Mouse (Mus musculus) intestine, embryonic 16.5 days (tissue): ENCODE results near the gene Onecut1. TPM values are rescaled to one million over a fixed set of nuclear protein-coding genes. Genes with fewer than 3 reads are reported as not detected.

Experiments used
- ATAC-seq: fragments of 200-750 bp; cut with Nextera tagmentation; 2 replicates; pipeline ENCODE4 v1.8.0; 2017; ENCODE audit warnings: moderate TSS enrichment, moderate library complexity
- H3K27ac ChIP-seq: fragments of 300-500 bp; sonication (generic); 2 replicates; pipeline ENCODE4 v1.5.1; 2014; ENCODE audit warnings: mild to moderate bottlenecking, low read length
- H3K27me3 ChIP-seq: fragments of 300-500 bp; sonication (generic); replicated peaks from 2 replicates; pipeline ENCODE4 v1.6.1; 2014; ENCODE audit warnings: low read length, control low read depth, mixed read lengths; ENCODE audit not compliant: control insufficient read depth, insufficient read depth
- H3K36me3 ChIP-seq: fragments of 300-500 bp; sonication (generic); 2 replicates; pipeline ENCODE4 v1.6.1; 2014; ENCODE audit warnings: low read length, control low read depth; ENCODE audit not compliant: control insufficient read depth, insufficient read depth
- H3K4me1 ChIP-seq: fragments of 300-500 bp; sonication (generic); 2 replicates; pipeline ENCODE4 v1.6.1; 2014; ENCODE audit warnings: low read length, control low read depth, mixed read lengths; ENCODE audit not compliant: control insufficient read depth, insufficient read depth
- H3K4me2 ChIP-seq: fragments of 300-500 bp; sonication (generic); 2 replicates; pipeline ENCODE4 v1.6.1; 2014; ENCODE audit warnings: low read depth, low read length, control low read depth
- H3K4me3 ChIP-seq: fragments of 300-500 bp; sonication (generic); 2 replicates; pipeline ENCODE4 v1.5.1; 2014; ENCODE audit warnings: mild to moderate bottlenecking, low read length
- H3K9ac ChIP-seq: fragments of 300-500 bp; sonication (generic); 2 replicates; pipeline ENCODE4 v1.6.1; 2014; ENCODE audit warnings: low read depth, low read length
- H3K9me3 ChIP-seq: fragments of 300-500 bp; sonication (generic); 2 replicates; pipeline ENCODE4 v1.6.1; 2016; ENCODE audit warnings: low read length, control low read depth; ENCODE audit not compliant: control insufficient read depth
- WGBS: fragments of 180-500 bp; shearing (Covaris S2); extraction: QIAGEN DNeasy Blood & Tissue Kit; methylation state at CpG from one replicate; pipeline ENCODE4 v1.1.7; 2014; 5-methylcytosine and 5-hydroxymethylcytosine counted together
- polyA plus RNA-seq: library from polyadenylated mRNA; unstranded; fragments of >200 nt; fragmentation: Nextera tagmentation; extraction: Ambion mirVana; gene quantifications from 2 replicates; pipeline ENCODE4 v1.2.1, GENCODE M21; 2015

Gene Onecut1
- polyA plus RNA-seq, 1 experiment from 2014 or later = 0.82 TPM

DNA sequence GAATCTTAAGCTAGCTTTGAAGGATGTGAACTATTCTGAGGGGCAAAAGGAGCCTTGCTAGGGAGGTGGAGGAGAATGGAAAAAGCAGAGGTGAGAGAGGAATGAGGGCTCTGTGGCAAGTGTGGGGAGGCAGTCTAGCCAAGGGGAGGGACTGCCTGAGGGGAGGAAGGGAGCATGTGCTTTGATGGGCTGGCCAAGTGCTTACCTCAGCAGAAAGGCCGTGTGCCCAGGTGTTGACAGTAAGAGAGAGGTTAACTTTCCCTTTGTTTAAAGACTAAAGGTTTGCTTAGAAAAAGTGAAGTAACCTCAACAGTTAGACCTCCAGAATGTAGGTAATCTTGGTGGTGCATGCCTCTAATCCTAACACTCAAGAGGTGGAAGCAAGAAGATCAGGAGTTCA, 59.7 kb downstream of the Onecut1 start:
- no peak for ATAC-seq
- H3K36me3 ChIP-seq = no peaks in the 10 kb centered on the region
- no peak overlapping the region for H3K4me3 ChIP-seq
- H3K4me1 ChIP-seq = no peaks in the 10 kb centered on the region
- no peaks in the 10 kb centered on the region for H3K9me3 ChIP-seq
- 24% methylated on average over 1 of the region's 1 CpGs for WGBS
- no peak overlapping the region for H3K9ac ChIP-seq
- no peak overlapping the region for H3K4me2 ChIP-seq
- no peak overlapping the region for H3K27ac ChIP-seq
- no peaks in the 10 kb centered on the region for H3K27me3 ChIP-seq

DNA sequence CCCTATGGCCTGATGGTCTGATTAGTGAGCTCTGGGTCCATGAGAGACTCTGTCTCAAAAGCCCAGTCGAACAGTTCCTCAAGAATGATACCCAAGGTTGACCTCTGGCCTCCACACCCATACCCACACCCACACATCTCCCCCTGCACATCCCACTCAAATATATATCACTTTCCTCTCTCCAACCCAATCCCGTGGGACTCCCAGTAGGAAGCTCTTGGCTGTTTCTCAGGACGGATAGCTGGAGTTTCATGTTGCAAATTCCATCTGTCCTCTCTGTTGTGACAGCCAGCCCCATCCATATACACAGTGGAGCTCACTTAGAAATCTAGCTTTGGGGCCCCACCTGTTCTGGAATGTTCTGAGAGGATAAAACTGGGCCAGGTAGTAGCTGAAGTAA, 61.2 kb downstream of the Onecut1 start:
- Histone ChIP-seq H3K4me3 (no peak overlapping the region), H3K27ac (no peak overlapping the region), H3K9me3 (no peaks in the 10 kb centered on the region), H3K4me2 (no peak overlapping the region), H3K27me3 (no peaks in the 10 kb centered on the region), H3K9ac (no peak overlapping the region), H3K36me3 (no peaks in the 10 kb centered on the region), H3K4me1 (no peaks in the 10 kb centered on the region)
- no peak for ATAC-seq
- WGBS = 47% methylated on average over 3 of the region's 3 CpGs

DNA sequence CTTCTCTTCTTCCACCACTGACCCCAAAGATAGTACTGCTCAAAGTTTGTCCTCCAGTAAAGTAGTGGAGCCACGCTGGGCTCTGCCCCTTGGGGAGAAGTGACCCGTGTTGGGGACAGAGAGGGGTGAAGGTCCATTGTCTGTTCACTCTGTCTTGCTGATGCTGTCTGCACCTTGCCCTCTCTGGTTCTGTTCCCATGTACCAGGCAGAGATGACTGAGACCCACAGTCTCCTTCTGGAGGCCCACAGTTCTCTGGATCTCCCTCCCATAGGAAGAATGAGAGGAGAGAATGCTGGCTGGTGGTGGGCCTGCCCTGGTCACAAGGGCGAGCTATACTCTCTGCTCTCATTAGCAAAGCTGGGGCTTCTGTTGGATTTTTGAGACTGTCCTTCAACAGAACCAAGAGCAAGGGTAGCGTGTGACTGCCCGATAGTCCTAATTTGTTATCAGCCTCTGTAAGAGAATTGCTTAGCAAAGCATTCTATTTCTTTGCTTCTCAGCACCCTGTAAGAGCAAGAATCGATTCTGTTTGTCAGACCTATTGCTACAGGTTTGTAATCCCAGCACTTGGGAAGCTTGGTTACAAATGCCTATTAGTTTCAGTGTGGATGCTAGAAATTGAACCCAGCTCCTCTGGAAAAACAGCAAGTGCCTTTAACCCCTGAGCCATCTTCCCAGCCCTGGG, 61.7 kb downstream of the Onecut1 start:
- Histone ChIP-seq H3K27ac (no peak overlapping the region), H3K4me2 (no peak overlapping the region), H3K36me3 (no peaks in the 10 kb centered on the region), H3K4me1 (no peaks in the 10 kb centered on the region), H3K27me3 (no peaks in the 10 kb centered on the region), H3K4me3 (no peak overlapping the region), H3K9me3 (no peaks in the 10 kb centered on the region), H3K9ac (no peak overlapping the region)
- 88% methylated on average over 6 of the region's 6 CpGs for WGBS
- no peak for ATAC-seq

DNA sequence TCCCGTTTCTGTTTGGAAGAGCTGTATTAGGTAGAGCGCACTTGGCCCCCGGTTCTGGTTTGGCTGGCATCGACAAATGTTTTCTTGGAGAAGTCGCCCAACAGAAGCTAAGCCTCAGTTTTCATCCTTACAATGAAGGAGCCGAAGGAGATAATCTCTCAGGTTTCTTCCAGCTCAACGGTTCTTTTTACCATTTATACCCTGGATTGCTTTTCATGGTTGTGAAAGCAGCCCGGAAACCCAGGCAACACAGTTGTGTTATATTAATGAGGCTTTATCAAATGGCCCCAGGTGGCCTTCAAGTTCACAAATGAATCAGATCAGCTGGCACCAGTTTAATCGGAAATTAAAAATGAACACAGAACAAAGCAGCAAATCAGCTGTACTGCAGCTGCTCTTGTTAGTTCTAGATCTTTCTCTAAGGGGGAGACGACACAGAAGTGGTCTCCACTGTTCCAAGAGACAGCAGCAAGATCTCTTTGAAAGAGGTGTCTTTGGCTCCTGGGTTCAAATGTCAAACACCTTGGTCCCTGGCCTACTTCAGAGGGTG, 63.6 kb downstream of the Onecut1 start:
- ATAC-seq = no peak
- Histone ChIP-seq H3K9ac (no peak overlapping the region), H3K27ac (no peak overlapping the region), H3K36me3 (no peaks in the 10 kb centered on the region), H3K4me2 (no peak overlapping the region), H3K27me3 (no peaks in the 10 kb centered on the region), H3K4me3 (no peak overlapping the region), H3K9me3 (no peaks in the 10 kb centered on the region), H3K4me1 (no peaks in the 10 kb centered on the region)
- 71% methylated on average over 10 of the region's 10 CpGs for WGBS

DNA sequence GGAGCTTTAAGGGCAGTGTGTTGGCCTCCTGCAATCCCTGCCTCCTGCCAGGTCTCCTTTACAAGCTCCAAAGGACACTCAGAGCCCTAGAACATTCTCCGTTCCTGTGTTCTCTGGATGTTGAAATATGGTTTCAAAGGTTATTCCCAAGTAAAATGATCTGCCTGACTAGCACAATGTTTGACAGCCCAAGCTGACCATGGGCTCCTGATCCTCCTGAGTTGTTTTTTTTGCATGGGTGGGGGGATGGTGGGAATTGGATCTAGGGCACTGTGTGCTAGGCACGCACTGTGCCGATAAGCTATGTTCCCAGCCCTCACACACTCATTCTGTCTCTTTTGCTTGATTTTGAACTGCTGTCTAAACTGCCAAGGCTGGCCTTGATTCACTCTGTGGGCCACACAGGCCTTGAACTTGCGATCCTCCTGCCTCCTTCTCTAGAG, 68.3 kb downstream of the Onecut1 start:
- Histone ChIP-seq H3K27me3 (no peaks in the 10 kb centered on the region), H3K9me3 (no peaks in the 10 kb centered on the region), H3K27ac (no peak overlapping the region), H3K4me1 (no peaks in the 10 kb centered on the region), H3K4me3 (no peak overlapping the region), H3K9ac (no peak overlapping the region), H3K4me2 (no peak overlapping the region), H3K36me3 (no peaks in the 10 kb centered on the region)
- 85% methylated on average over 4 of the region's 4 CpGs for WGBS
- peak; percentile 53; the same call in 1 of the 2 replicates for ATAC-seq

DNA sequence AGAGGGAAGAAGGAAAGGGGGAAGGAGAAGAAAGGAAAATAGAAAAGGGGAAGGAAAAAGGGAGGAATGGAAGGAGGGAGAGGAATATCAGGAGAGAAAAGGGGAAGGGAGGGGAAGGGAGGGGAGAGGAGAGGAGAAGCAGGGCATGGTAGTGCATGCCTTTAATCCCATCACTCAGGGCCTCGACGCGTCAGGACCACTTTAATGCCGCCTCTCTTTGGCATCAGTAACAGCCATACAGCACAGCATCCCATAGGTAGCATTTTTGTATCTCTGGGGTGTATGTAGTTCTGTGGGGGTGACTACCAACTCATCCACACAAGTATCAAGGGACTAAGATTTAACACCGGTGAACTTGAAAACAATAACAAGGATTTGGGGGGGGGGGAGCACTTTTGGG, 68.9 kb downstream of the Onecut1 start:
- no peaks in the 10 kb centered on the region for H3K36me3 ChIP-seq
- no peak overlapping the region for H3K27ac ChIP-seq
- no peak overlapping the region for H3K9ac ChIP-seq
- 84% methylated on average over 5 of the region's 5 CpGs for WGBS
- H3K9me3 ChIP-seq = no peaks in the 10 kb centered on the region
- no peak overlapping the region for H3K4me2 ChIP-seq
- no peak overlapping the region for H3K4me3 ChIP-seq
- no peaks in the 10 kb centered on the region for H3K27me3 ChIP-seq
- no peaks in the 10 kb centered on the region for H3K4me1 ChIP-seq
- no peak for ATAC-seq

DNA sequence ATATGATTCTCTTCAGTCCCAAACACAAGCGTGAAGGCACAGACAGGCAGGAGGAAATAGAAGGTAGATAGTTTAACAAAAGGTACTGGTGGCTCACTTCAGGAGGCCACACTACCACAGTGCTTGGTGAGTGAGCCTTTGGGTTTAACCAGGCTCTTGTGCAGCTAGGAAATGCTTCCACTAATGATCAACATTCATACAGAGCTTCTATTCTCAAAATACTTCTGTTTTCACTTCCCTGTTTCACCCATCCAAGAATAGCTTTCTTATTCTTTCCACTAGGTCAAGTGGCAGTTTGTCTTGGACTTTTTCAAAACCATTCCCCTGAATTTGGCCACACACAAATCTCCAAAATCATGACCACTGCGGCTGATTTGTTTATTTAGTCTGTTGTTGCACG, 73.6 kb downstream of the Onecut1 start:
- H3K27me3 ChIP-seq = no peaks in the 10 kb centered on the region
- H3K36me3 ChIP-seq = no peaks in the 10 kb centered on the region
- H3K27ac ChIP-seq = no peak overlapping the region
- H3K9ac ChIP-seq = no peak overlapping the region
- H3K9me3 ChIP-seq = no peaks in the 10 kb centered on the region
- no peak for ATAC-seq
- WGBS = 74% methylated on average over 3 of the region's 3 CpGs
- peaks cover 9% of the 10 kb centered on the region for H3K4me1 ChIP-seq
- H3K4me2 ChIP-seq = no peak overlapping the region
- H3K4me3 ChIP-seq = no peak overlapping the region

DNA sequence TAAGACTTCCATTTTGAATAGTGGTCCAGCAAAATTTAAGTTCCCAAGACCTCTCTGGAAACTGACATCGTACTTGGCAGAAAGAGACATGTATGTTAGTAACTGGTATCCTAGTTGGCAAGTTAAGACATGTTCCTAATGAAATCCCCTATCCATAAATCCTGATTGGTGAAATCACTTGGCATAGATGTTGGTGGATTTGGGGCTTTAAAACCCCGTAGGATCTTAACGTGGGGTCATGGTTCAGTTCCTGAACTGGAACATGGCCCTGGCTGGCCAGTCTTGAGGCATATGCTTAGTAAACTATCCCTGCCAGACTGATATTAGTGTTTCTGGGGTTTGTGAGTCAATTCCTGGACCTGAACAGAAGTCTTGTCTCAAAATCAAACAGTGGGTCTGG, 76.0 kb downstream of the Onecut1 start:
- no peak for ATAC-seq
- no peak overlapping the region for H3K4me2 ChIP-seq
- no peaks in the 10 kb centered on the region for H3K9me3 ChIP-seq
- peaks cover 9% of the 10 kb centered on the region for H3K4me1 ChIP-seq
- no peak overlapping the region for H3K9ac ChIP-seq
- H3K27ac ChIP-seq = no peak overlapping the region
- H3K4me3 ChIP-seq = no peak overlapping the region
- 91% methylated on average over 3 of the region's 3 CpGs for WGBS
- H3K27me3 ChIP-seq = no peaks in the 10 kb centered on the region
- H3K36me3 ChIP-seq = no peaks in the 10 kb centered on the region

DNA sequence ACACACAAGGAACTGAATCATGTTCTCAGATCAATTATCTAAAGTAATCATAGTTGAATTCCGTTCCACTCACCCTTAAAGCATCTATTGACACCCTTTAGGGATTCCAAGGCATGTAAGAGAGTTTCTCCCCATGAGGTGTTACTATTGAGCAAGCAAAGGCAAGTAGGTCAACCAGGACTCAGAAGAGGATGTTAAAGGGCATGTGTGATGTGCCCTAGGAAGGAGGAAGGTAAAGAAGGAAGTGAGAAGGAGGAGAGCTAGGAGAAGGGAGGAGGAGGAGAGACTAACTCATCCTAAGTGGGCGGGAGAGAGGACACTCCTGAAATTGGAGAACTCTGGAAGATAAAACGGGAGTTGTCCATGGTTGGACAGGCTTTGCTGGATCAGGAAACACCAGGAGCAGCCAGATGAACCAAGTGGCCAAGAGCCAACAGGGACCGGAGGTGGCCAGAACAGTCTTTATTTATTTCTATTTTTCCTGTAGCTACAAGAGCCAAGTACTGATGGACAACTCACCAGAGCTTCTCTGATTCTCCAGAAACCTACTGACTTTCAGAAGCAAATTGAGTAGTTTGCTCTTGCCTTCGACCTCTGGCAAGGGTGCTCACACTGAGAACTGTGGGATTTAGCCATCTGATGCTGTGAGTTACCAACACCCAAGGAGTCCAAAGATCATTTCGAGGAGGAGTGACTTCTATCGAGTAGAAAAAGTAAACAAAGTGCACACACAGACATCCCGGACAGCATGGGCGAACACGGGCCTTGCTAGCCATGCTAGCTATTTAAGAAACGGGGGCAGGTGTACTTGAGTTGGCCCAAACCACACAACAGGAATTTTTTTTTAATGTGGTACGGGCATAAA, 77.2 kb downstream of the Onecut1 start:
- no peak overlapping the region for H3K9ac ChIP-seq
- WGBS = 56% methylated on average over 12 of the region's 12 CpGs
- H3K4me1 ChIP-seq = peaks cover 9% of the 10 kb centered on the region
- no peak overlapping the region for H3K4me3 ChIP-seq
- no peaks in the 10 kb centered on the region for H3K36me3 ChIP-seq
- no peaks in the 10 kb centered on the region for H3K9me3 ChIP-seq
- no peak overlapping the region for H3K27ac ChIP-seq
- peak; percentile 79 for ATAC-seq
- no peaks in the 10 kb centered on the region for H3K27me3 ChIP-seq
- H3K4me2 ChIP-seq = no peak overlapping the region
